Mouse (Mus musculus) layer of hippocampus, postnatal 14 days (tissue): ENCODE data around the gene Ints5. TPM values are rescaled to one million over a fixed set of nuclear protein-coding genes. Genes with fewer than 3 reads are reported as not detected.
"Not testable (repeated sequence)": the region's sequence is repeated elsewhere in the genome, so short reads cannot be mapped to it uniquely, and the experiment has no call there.

ENCODE experiments used
- DNase-seq, 2 experiments: peaks; one replicate each; pipeline ENCODE4 v3.0.0; 2021 to 2022; ENCODE audit warnings: low spot score in 2 of 2, mixed read lengths in 1 of 2
- total RNA-seq, 2 experiments: library from RNA; stranded (reverse); gene quantifications; 2 replicates each; pipeline ENCODE4 v1.2.3; 2021

Gene Ints5
- total RNA-seq, 2 experiments from 2014 or later, result 22.0 to 25.4 TPM

DNA sequence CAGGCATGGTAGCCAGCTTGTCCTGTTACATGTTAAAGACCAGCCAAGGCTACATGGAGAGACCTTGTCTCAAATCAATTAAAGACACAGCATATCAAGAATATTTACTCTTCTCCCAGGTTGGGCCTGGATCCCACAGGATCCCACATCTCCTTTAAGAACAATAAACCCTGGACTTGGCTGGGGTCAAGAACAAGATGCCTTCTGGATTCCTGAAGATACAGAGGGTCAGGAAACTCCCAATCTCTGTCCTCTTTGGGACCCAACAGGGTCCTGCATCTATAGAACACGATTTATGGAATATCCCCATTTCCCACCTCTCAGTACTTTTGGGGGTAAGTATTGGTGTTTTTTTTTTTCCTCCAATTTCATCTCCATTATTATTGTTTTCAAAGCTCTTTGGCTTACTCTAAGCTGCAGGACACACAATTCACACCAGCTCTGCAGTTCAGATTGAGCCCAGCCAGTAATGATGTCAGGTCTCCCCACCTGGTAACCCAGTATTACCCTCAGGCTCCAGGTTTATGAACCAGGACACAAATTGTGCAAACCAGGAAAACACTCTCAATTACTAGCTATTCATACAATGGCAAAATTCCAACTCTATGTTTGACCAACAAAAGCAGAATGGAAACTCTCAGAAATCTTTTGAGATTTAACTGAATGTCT is 5.8 kb upstream of the Ints5 start:
- no peak for DNase-seq

DNA sequence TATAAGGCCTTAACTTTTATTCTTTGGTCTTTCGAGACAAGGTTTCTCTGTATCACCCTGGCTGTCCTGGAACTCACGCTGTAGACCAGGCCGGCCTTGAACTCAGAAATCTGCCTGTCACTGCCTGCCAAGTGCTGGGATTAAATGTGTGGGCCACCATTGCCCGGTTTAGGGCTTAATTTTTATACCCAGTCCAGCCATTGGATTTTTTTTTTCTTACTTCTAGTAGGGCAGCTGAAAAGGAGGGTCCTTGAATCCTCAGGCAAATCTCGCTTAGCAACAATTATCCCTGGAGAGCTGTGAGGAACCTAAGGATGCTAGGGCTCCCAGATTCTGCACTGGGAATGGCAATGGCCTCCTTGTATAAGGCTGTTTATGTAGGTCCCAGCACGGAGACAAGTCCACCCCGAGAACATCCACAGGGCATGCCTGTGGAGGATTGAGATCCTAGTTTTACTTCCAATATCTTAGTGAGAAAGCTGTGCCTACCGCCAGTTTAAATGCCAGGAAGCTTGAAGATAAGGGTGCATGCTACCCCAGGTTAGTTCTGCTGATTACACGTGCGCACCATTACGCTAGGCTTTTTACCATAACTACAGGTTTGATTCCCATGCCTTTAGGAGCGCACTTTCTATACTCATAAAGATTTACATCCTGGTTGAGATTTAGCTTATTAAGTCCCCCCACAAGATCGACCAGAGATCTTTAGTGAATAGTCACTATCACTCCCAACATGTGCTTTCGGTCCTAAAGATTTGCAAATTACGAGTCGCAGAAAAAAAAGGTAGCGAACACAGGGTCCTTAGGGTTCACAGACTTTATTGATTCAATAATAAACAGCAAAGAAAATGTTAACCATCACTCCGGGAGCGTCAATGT is 5.0 kb upstream of the Ints5 start:
- DNase-seq, result no peak

DNA sequence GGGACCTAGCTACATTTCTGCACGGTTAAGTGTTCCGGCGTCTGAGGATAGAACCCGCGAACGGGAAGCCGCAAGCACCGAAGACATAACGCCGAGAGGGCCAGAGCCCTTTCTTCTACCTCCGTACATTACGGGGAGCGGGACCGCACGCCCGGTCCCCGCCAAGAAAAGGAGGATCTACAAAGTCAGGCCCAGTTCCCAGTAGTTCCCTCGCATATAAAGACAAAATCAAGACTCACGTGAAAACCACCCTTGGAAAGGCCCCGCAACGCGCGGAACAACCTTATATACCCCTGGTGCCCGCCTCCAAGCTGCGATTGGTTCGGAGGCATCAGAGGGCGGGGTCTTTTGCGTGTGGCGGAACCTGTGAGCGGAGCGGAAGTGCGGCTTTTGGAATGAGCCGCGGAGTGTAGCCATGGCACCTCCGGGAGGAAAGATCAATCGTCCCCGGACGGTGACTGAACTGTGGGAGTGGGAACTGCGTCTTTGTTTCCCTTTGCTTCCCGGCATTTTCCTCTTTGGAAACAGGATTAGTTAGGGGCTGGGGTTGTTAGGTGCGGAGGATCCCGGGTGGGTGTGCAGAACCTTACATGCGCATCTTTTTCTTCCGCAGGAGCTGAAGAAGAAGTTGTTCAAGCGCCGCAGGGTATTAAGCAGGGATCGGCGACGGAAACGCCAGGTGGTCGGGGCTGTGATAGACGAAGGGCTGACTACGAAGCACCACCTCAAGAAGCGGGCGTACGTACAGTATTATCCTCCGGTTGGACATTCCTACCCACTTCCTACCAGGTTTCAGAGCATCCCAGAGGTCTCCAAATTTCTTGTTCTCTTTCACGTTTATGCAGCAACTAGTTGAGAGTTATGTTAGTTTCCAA is 4.1 kb upstream of the Ints5 start, which contains the start of the genes 1810009A15Rik and Gm49416:
Gene 1810009A15Rik (plus strand): TSS at position 343 of the 875 bp plus-strand sequence.
Gene Gm49416 (plus strand): TSS at position 416 of the 875 bp plus-strand sequence.
- DNase-seq, result peak; percentile 91 to 96

DNA sequence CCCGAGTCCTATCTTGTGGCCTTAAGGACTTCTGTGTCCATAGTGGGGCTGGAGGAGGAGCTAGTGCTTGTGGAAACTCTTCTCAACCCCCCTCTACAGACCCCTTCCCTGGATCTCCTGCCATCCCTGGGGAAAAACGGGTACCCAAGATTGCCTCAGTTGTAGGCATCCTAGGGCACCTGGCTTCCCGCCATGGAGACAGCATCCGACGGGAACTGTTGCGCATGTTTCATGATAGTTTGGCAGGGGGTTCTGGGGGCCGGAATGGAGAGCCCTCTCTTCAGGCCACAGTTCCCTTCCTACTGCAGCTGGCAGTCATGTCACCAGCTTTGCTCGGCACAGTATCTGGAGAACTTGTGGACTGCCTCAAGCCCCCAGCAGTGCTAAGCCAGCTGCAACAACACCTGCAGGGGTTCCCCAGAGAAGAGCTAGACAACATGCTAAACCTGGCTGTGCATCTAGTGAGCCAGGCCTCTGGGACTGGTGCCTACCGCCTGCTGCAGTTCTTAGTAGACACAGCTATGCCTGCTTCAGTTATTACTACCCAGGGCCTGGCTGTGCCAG is 2.7 kb downstream of the Ints5 start:
- DNase-seq, result no peak

DNA sequence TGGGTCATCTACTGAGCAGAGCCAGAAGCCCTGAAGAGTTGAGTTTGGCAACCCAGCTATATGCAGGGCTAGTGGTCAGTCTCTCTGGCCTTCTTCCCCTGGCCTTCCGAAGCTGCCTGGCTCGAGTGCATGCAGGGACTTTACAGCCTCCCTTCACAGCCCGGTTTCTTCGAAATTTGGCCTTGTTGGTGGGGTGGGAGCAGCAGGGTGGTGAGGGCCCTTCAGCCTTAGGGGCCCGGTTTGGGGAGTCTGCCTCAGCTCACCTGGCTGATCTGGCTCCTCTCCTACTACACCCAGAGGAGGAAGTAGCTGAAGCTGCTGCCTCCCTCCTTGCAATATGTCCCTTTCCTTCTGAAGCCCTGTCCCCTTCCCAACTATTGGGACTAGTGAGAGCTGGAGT is 3.4 kb downstream of the Ints5 start:
- not testable (repeated sequence) for DNase-seq

DNA sequence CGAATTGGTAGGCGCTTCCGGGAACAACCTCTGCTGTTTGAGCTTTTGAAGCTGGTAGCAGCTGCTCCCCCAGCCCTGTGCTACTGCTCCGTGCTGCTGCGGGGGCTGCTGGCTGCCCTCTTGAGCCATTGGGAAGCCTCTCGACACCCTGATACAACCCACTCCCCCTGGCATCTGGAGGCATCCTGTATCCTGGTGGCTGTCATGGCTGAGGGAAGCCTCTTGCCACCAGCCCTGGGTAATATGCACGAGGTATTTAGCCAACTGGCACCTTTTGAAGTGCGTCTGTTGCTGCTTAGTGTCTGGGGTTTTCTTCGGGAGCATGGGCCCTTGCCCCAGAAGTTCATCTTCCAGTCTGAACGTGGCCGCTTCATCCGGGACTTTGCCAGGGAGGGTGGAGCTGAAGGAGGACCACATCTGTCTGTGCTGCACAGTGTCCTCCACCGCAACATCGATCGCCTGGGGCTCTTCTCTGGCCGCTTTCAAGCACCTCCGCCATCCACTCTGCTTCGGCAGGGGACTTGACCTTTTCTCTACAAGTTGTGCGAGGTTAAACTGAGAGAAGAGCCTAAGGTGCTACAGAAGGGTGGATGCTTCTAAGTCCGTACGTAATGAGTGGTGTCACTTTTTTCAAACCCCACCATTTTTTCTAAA is 4.5 kb downstream of the Ints5 start:
- peak in 1 of 2 experiments; percentile 48 for DNase-seq

DNA sequence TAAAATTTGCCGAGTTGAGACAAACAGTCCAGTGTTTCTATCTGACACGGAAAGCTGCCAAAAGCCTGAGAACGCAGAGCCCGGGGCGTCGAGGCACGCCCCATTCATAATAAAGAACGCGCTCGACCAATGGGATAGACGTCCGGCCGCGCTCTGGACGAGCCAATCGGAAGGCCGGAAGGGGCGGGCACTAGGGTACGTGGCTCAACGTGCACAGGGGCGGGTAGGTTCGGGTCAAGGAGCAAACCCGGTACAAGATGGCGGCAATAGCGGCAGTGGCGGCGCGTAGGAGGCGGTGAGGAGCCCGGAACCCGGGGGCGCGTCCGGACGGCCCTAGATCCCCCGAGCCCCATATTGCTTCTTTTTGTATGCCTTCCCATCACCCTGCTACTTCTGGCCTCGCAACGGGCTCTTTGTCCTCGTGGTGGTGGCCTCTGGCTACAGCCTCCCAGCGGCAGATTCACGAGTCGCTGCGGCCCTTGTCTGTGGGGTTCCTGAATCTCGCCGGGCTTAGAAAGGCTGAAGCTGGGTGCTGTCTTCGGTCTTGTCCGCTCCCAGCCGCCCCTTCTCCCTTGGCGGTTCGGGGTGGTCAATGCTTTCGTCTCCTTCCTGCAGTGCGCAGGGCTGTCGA is 5.2 kb downstream of the Ints5 start, which contains the start of gene Ganab:
Gene Ganab (plus strand): TSS at position 207 of the 631 bp plus-strand sequence.
- peak; percentile 93 to 97 for DNase-seq

DNA sequence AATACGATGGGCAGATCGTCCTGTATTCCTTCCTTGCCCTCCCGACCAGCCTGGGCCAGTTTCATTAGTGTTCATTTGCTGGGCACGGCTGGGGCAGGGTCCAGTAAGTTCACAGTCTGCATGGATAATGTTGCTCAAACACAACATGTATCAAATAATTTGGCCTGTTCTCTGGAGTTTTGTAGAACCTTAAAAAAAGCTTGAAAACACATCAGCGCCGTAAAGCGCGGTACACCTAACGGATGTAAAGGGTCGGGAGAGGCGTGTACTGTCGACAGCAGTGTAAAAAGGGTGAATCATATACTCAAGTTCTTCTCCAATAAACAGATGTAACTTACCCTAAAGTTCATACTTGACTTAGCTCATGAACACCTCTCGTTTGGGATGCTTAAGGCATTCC is 5.8 kb downstream of the Ints5 start:
- no peak for DNase-seq

DNA sequence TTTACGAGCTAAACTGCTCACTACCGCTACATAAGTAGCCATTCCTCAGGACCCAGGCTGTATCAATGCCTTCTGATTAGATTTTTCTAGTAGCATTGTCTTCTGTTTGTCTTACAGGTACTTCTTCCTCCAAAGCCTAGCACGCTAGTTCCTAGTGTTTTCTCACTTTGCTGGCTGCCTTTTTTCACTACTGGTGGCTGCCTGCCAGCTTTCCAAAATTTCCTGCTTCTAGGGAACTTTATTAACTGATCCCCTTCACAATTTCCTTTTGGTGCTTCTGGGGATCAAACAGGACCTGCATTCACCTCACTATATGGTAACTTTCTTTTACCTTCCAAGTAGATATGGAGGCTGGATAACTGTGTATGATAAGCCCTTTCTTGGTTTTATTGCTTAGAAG is 6.3 kb downstream of the Ints5 start:
- DNase-seq, result no peak

DNA sequence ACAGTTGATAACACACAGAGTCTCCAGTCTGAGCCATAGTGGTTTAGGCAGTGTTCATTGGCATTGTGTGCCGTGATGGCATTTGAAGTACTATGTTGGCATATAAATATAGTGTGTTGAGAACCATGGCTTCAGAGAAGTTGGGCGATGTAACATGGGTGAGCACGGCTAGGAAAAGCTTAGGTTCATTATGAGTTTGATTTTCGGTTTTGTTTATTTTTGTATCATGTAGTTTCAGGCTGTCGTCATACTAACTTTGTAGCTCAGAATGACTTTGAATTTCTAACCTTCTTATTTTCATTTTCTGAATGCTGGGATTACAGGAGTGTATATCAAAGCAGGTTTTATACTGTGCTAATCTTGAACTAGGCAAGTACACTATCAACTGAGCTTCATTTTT is 10.6 kb downstream of the Ints5 start:
- DNase-seq, result no peak

DNA sequence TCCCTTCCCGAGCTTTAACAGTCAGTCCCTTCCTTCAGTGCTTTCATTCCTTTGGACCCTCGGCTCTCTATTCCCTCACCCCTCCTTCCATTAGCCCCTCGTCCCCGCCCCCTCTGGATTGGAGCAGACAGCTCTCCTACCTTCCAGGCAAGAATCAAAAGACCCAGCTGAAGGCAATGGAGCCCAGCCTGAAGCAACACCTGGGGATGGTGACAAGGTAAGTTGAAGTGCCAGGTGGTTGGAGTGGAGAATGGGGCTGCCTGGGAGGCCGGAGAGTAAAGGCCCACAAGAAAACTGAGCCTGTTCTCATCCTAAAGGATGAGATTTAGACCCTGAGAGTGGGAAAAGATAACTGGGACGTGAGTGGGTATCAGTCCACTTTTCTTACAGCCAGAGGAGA is 15.7 kb downstream of the Ints5 start:
- no peak for DNase-seq

DNA sequence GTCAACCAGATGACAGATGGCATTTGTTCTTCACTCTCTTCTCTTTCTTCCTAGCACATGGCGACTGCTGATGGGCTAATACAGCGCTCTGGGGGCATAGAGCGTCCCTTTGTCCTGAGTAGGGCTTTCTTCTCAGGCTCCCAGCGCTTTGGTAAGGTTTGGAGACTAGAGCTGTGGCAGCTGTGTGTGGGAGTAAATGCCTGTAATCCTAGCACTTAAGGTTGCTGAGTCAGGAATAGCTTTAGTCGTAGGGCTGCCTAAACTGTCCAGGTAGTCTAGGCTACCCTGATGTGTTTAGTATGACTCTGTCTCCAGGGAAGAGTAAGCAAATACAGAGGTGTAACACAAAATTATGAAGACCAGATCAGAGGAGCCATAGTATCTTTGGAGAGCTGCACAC is 19.0 kb downstream of the Ints5 start:
- no peak for DNase-seq

DNA sequence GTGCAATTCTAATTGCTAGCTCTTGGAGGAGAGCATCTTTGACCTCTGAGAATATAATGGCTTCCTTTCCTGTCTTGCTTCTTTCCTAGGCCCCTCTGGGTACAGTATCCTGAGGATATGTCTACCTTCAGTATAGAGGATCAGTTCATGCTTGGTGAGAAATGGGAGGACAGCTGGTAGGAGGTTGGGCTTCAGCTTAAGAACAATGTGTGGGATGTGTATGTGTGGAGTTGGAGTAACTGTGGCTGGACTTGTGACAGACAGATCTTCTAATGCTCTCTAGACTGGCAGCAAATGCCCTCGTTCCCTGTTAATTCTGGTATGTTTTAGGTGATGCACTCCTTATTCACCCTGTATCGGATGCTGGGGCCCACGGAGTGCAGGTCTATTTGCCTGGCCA is 21.4 kb downstream of the Ints5 start:
- no peak for DNase-seq

DNA sequence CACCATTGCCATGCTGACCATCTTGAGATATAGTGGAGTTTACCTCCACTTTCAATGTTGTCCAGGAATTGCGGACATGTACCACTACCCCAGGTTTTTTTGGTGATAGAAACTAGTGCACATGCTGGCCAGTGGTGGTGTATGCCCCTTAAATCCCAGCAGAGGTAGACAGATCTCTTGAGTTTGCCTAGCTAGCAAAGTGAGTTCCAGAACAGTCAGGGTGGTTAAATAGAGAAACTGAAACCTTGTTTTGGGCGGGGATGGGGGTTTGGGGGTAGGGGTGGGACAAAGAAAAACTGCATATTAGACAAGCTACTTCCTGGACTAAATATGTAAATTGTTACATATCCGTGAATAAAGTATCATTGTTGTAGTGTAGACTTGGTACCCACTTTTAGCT is 26.2 kb downstream of the Ints5 start:
- no peak for DNase-seq

DNA sequence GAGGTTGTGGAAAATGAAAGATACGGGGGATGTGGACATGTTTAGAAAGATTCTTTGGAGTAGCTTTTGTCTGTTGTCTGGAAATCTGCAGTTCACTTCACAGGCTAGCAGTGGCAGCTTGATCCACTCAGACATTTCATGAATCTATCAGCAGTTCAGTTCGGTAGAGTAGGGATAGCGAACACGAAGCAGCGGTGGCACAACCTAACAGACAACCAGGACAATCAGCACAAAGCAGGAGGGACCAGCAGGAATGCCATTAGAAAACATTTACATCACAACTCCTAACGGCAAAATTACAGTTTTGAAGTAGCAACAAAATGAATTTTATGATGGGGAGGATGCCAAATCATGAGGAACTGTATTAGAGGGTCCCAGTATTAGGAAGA is 26.9 kb downstream of the Ints5 start:
- DNase-seq, result no peak

DNA sequence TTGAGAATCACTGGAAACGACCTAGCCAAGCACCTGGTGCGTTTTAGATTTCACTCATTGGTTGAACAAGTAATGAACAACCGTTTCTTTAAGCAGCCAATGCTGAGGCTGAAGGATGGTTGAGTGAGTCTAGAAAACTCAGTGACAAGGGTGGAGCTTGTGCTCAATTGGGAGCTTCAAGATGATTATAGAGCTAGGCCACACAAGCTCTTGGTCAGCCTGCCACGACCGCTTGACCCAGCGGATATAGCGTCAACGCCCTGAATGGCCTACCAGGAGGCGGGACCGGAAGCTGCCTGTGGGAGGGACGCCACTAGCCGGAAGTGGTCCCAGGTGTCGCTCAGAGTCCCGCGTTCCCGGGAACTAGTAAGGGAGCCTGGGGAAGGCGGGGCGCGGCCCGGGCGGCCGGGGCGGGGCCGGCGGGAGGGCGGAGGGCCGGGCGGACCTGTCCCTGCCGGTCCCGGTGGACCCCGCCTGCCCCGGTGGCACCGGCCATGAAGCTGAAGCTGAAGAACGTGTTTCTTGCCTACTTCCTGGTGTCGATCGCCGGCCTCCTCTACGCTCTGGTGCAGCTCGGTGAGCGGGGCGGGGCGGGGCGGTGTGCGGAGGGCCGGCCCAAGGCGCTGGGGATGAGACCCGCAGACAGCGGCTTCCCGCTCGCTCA is 27.4 kb downstream of the Ints5 start, which contains the start of gene B3gat3:
Gene B3gat3 (plus strand): TSS at position 302 of the 664 bp plus-strand sequence.
- peak; percentile 95 for DNase-seq

DNA sequence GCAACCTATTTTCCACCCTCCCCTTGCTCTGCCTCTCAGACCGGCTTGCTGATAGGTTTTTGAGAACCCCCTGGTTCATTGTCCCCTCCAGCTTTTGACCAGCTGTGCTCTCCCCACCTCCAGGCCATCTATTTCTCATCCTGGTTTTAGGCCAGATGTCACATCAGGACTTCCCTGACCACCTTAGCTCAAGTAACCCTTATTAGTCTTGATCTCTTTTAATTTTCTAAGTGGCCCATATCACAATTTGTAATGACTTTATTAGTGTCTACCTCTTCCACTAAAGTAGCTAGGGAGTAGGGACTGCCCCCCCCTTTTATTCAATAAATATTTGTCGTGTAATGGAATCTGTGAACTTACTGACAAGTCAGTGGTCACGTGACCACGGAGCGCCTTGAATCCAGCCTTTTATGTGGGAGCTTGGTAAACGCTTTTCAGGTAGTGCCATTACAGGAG is 28.1 kb downstream of the Ints5 start:
- no peak for DNase-seq

DNA sequence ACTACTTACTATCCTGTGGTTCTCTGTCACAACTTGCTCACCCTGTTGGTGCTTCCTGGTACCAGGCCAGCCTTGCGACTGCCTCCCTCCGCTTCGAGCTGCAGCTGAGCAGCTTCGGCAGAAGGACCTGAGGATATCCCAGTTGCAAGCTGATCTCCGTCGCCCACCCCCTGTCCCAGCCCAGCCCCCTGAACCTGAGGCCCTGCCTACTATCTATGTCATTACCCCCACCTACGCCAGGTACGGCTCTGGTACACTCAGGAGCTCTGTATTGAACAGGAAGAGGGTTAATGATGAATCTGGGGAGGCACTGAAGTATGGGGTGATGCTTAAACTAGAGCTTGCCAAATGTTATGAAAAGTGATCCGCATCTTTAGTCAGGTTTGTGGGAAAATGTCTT is 28.9 kb downstream of the Ints5 start:
- no peak for DNase-seq

DNA sequence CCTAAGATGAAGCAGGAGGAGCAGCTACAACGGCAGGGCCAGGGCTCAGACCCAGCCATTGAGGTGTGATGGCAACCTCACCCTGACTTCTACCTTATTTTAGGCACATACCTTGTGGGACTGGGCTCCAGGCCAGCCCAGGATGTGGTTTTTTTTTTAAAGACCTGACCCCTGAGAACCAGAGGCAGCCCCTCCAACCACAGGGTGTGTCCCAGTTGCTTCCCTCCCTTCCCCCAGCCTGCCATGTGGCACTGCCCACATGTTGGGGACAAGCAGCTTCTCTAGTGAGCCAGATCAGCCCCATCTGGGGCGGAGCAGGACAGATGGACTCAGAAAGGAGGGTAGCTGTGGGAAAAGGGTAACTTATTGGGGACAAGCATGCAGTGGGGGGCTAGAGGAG is 34.0 kb downstream of the Ints5 start:
- no peak for DNase-seq
